Mouse (Mus musculus): ENCODE measurements around the gene Asb5. TPM values are rescaled to one million over a fixed set of nuclear protein-coding genes. Genes with fewer than 3 reads are reported as not detected.
"Not testable (repeated sequence)": the region's sequence is repeated elsewhere in the genome, so short reads cannot be mapped to it uniquely, and the experiment has no call there.

Gene Asb5
- polyA plus RNA-seq, 1 experiment from 2014 or later = 7.7 TPM

DNA sequence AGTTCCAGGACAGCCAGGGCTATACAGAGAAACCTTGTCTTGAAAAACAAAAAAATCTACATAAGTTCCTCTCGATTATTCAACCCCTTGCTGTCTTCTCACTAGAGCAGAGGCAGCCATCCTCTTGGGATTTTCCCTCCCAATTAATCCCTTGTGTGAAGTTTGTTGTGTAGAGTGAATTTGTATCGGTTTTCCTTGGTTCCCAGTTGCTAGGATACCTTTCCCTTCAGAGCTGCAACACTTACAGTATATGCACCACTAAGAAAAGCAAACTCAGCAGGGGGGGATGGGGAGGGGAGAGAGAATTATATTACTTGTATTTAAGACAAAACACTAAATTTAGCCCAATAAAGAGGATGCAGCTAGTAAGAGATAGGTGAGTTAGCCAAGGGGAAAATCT is 66.7 kb downstream of the Asb5 start:
- H3K27me3 ChIP-seq = no peaks in the 10 kb centered on the region
- H3K9ac ChIP-seq = no peak overlapping the region
- H3K4me1 ChIP-seq = peaks cover 7% of the 10 kb centered on the region
- no peaks in the 10 kb centered on the region for H3K9me3 ChIP-seq
- 49% methylated on average over 2 of the region's 2 CpGs for WGBS
- no peak overlapping the region for H3K4me3 ChIP-seq
- no peak overlapping the region for H3K27ac ChIP-seq
- no peak for ATAC-seq (ENCODE audit: insufficient number of reproducible peaks, insufficient read depth, low FRiP score, low TSS enrichment, low read depth)
- H3K36me3 ChIP-seq = no peaks in the 10 kb centered on the region
- no peak overlapping the region for H3K4me2 ChIP-seq

GRCm38 (mm10) chr8:54596940-54597339 is 67.6 kb downstream of the Asb5 start:
- ATAC-seq (ENCODE audit: insufficient number of reproducible peaks, insufficient read depth, low FRiP score, low TSS enrichment, low read depth) = no peak
- no peaks in the 10 kb centered on the region for H3K36me3 ChIP-seq
- H3K27ac ChIP-seq = no peak overlapping the region
- H3K4me2 ChIP-seq = no peak overlapping the region
- peaks cover 7% of the 10 kb centered on the region for H3K4me1 ChIP-seq
- no peak overlapping the region for H3K9ac ChIP-seq
- WGBS = 80% methylated on average over 2 of the region's 2 CpGs
- H3K4me3 ChIP-seq = no peak overlapping the region
- no peaks in the 10 kb centered on the region for H3K9me3 ChIP-seq
- no peaks in the 10 kb centered on the region for H3K27me3 ChIP-seq

- whole genome bisulfite sequencing = 81% methylated on average over 2 of the region's 2 CpGs
- Histone ChIP-seq H3K27me3 (no peaks in the 10 kb centered on the region), H3K4me1 (peaks cover 7% of the 10 kb centered on the region), H3K27ac (no peak overlapping the region), H3K4me2 (no peak overlapping the region), H3K9me3 (no peaks in the 10 kb centered on the region), H3K9ac (no peak overlapping the region), H3K36me3 (no peaks in the 10 kb centered on the region), H3K4me3 (no peak overlapping the region)
- no peak for ATAC-seq (ENCODE audit: insufficient number of reproducible peaks, insufficient read depth, low FRiP score, low TSS enrichment, low read depth)
Observed at GRCm38 (mm10) chr8:54597386-54597785, 68.0 kb downstream of the Asb5 start.

DNA sequence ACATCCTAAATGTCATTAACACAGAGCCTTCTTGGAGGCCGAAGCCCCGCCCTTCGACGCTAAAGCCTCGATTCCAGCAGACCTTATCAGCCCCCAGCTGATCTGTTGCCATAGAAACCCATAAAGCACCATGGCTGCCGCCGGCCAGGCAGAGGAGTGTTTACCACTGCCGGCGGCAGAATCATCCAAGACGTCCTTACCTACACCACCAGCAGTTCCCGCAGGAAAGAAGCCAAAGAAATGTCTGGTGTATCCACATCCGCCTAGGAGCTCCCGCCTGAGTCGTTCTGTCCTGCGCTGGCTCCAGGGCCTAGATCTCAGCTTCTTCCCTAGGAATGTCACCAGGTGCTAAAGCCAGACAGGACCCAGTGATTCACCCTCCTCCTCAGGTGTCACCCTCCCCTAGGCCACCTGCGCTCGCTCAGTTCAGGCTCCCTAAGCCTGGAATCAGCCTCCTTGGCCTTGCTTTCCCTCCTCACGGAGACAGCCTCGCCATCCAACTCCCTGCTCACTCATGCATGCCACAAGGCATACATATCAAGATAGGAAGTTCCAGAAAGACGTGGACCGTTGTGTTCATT is 71.4 kb downstream of the Asb5 start, which contains the start of gene Spata4:
TSS of gene Spata4 (plus strand) at position 111 of the 581 bp plus-strand sequence.
- H3K4me1 ChIP-seq = peaks cover 7% of the 10 kb centered on the region
- H3K9me3 ChIP-seq = no peaks in the 10 kb centered on the region
- no peaks in the 10 kb centered on the region for H3K27me3 ChIP-seq
- H3K36me3 ChIP-seq = no peaks in the 10 kb centered on the region
- no peak; the same call in 1 of the 2 replicates for ATAC-seq (ENCODE audit: insufficient number of reproducible peaks, insufficient read depth, low FRiP score, low TSS enrichment, low read depth)
- peak within 1 kb of the TSS; percentile 56 for H3K4me2 ChIP-seq
- 8% methylated on average over 21 of the region's 21 CpGs for WGBS
- H3K4me3 ChIP-seq = peak within 1 kb of the TSS; percentile 26
- H3K27ac ChIP-seq = no peak within 1 kb of the TSS
- H3K9ac ChIP-seq = no peak within 1 kb of the TSS

DNA sequence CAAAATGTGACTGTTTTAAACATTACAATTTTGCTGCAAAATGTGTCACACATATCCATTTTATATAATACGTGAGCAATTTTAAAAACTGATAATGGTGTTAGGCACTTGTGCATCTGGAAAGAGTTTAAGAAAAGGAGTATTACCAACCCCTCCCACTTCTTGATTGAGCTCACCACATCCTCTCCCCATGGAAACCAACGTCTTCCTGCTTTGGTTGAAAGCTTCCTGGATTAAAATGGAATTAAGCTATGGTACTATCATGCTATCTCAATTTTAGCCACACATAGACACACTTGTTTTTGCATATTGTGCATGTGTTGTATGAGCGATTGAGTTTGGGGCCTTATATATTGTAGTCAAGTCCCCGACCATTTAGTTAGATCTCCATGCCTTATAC is 74.1 kb downstream of the Asb5 start:
- WGBS = 67% methylated on average over 4 of the region's 4 CpGs
- H3K27me3 ChIP-seq = no peaks in the 10 kb centered on the region

GRCm38 (mm10) chr8:54609336-54609735 is 80.0 kb downstream of the Asb5 start:
- WGBS = 86% methylated on average over 2 of the region's 2 CpGs
- no peak overlapping the region for H3K4me2 ChIP-seq
- no peak overlapping the region for H3K27ac ChIP-seq
- H3K4me3 ChIP-seq = no peak overlapping the region
- H3K27me3 ChIP-seq = no peaks in the 10 kb centered on the region
- H3K9me3 ChIP-seq = no peaks in the 10 kb centered on the region
- no peaks in the 10 kb centered on the region for H3K36me3 ChIP-seq
- H3K9ac ChIP-seq = no peak overlapping the region
- H3K4me1 ChIP-seq = no peaks in the 10 kb centered on the region
- ATAC-seq (ENCODE audit: insufficient number of reproducible peaks, insufficient read depth, low FRiP score, low TSS enrichment, low read depth) = no peak

More for the DNA sequence above, 74.1 kb downstream of the Asb5 start:
- no peak overlapping the region for H3K27ac ChIP-seq
- no peak for ATAC-seq (ENCODE audit: insufficient number of reproducible peaks, insufficient read depth, low FRiP score, low TSS enrichment, low read depth)
- H3K9me3 ChIP-seq = no peaks in the 10 kb centered on the region
- H3K4me1 ChIP-seq = peaks cover 7% of the 10 kb centered on the region
- H3K9ac ChIP-seq = no peak overlapping the region
- H3K4me3 ChIP-seq = no peak overlapping the region
- H3K4me2 ChIP-seq = no peak overlapping the region
- no peaks in the 10 kb centered on the region for H3K36me3 ChIP-seq

- H3K27ac ChIP-seq = no peak overlapping the region
- WGBS = 67% methylated on average over 4 of the region's 4 CpGs
- no peak for ATAC-seq (ENCODE audit: insufficient number of reproducible peaks, insufficient read depth, low FRiP score, low TSS enrichment, low read depth)
- no peaks in the 10 kb centered on the region for H3K4me1 ChIP-seq
- H3K4me2 ChIP-seq = no peak overlapping the region
- H3K36me3 ChIP-seq = no peaks in the 10 kb centered on the region
- H3K9ac ChIP-seq = no peak overlapping the region
- H3K4me3 ChIP-seq = no peak overlapping the region
- no peaks in the 10 kb centered on the region for H3K27me3 ChIP-seq
- H3K9me3 ChIP-seq = no peaks in the 10 kb centered on the region
Observed at GRCm38 (mm10) chr8:54610238-54610637, 80.9 kb downstream of the Asb5 start.

- not testable (repeated sequence) for H3K9ac ChIP-seq; H3K9me3 ChIP-seq; H3K4me3 ChIP-seq; ATAC-seq (ENCODE audit: insufficient number of reproducible peaks, insufficient read depth, low FRiP score, low TSS enrichment, low read depth); H3K27ac ChIP-seq; H3K4me1 ChIP-seq; H3K4me2 ChIP-seq; H3K36me3 ChIP-seq; H3K27me3 ChIP-seq
- 91% methylated on average over 17 of the region's 17 CpGs for WGBS
Observed at GRCm38 (mm10) chr8:54616710-54617109, 87.3 kb downstream of the Asb5 start.

Other genes with a start within 250 kb of the Asb5 start
- gene Spcs3, start 418 bp downstream of the Asb5 start, polyA plus RNA-seq (2015; fragmentation: Nextera tagmentation; extraction: Ambion mirVana) = 80.2 and 91.0 TPM in 2 replicates
- not detected in 2 replicates for gene Spata4, start 71.2 kb downstream of the Asb5 start, polyA plus RNA-seq (2015; fragmentation: Nextera tagmentation; extraction: Ambion mirVana)